Mouse (Mus musculus): ENCODE data around the gene Dusp10.

GRCm38 (mm10) chr1:184030070-184030802 is 17.1 kb downstream of the Dusp10 start:
- TF ChIP-seq CTCF (IDR thresholded peaks at IDR 0.05) (no peak), POLR2A (IDR thresholded peaks at IDR 0.05; ENCODE audit: insufficient read depth, low read depth, low read length) (no peak), EP300 (IDR thresholded peaks at IDR 0.05; ENCODE audit: insufficient read depth, low read depth, low read length) (no peak)
